Mouse (Mus musculus): ENCODE data around the gene Anxa5. TPM values are rescaled to one million over a fixed set of nuclear protein-coding genes. Genes with fewer than 3 reads are reported as not detected.

Gene Anxa5
- polyA plus RNA-seq, 1 experiment from 2014 or later, result 57.5 TPM

DNA sequence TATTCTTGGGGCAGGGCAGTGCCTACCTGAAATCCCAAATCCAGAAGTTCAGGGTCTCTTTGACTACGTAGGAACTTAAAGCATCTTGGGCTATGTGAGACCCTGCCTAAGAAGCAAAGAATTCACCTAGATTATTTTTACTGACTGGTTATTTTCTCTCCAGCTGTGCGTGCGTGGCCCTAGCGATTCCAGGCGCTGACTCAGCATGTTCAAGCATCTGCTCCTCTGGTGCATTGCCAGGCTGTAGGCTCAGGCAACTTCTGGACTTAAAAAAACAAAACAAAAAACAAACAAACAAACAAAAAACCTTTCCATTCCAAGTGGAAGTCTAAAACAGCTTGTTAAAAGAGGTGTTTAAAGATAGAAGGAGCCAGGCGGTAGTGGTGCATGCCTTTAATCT, 22.5 kb upstream of the Anxa5 start:
- no peaks in the 10 kb centered on the region for H3K4me1 ChIP-seq (replicated peaks)
- no peak overlapping the region for H3K9ac ChIP-seq (replicated peaks)
- H3K27me3 ChIP-seq, result peaks cover 4% of the 10 kb centered on the region; the same call in 1 of the 2 replicates
- no peak overlapping the region for H3K4me2 ChIP-seq (replicated peaks)
- no peaks in the 10 kb centered on the region for H3K36me3 ChIP-seq
- H3K27ac ChIP-seq, result no peak overlapping the region
- WGBS, result 89% methylated on average over 6 of the region's 6 CpGs
- ATAC-seq, result no peak
- H3K9me3 ChIP-seq, result no peaks in the 10 kb centered on the region
- H3K4me3 ChIP-seq (replicated peaks), result no peak overlapping the region

GRCm38 (mm10) chr3:36496746-36497145, 21.1 kb upstream of the Anxa5 start:
- 16% methylated on average over 14 of the region's 14 CpGs for WGBS
- H3K4me2 ChIP-seq (replicated peaks), result no peak overlapping the region
- 0 out of 2 replicates have a peak, but pooled peaks have one; percentile 34 for ATAC-seq
- no peak overlapping the region for H3K9ac ChIP-seq (replicated peaks)
- H3K27ac ChIP-seq, result no peak overlapping the region
- no peaks in the 10 kb centered on the region for H3K9me3 ChIP-seq
- no peak overlapping the region for H3K4me3 ChIP-seq (replicated peaks)
- no peaks in the 10 kb centered on the region for H3K4me1 ChIP-seq (replicated peaks)
- H3K27me3 ChIP-seq, result peaks cover 4% of the 10 kb centered on the region; the same call in 1 of the 2 replicates
- no peaks in the 10 kb centered on the region for H3K36me3 ChIP-seq

- ATAC-seq, result no peak
- 87% methylated on average over 9 of the region's 9 CpGs for WGBS
- H3K4me2 ChIP-seq (replicated peaks), result no peak overlapping the region
- no peak overlapping the region for H3K4me3 ChIP-seq (replicated peaks)
- no peak overlapping the region for H3K9ac ChIP-seq (replicated peaks)
- no peaks in the 10 kb centered on the region for H3K36me3 ChIP-seq
- no peaks in the 10 kb centered on the region for H3K4me1 ChIP-seq (replicated peaks)
- no peaks in the 10 kb centered on the region for H3K9me3 ChIP-seq
- no peak overlapping the region for H3K27ac ChIP-seq
- peaks cover 4% of the 10 kb centered on the region; the same call in 1 of the 2 replicates for H3K27me3 ChIP-seq
These were observed 20.6 kb upstream of the Anxa5 start for GRCm38 (mm10) chr3:36496273-36496672.

DNA sequence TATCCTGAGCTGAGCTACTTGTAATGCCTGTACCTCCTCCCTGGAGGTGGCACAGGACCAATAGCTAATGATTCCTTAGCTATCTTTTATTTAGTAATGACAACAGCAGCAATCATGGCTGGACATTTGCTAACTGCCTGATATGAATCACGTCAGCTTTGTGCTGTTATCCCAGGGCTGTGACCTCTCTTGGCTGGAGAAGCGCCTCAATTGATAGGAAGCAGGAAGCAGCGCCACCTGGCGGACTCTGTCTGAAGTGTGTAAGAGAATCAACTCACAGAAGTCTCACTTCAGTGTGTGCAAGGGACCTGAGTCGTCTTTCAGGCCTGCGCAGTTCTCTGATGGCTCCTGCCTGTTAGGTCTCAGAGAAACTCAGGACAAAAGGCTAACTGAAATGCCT, 19.7 kb upstream of the Anxa5 start:
- no peak overlapping the region for H3K4me3 ChIP-seq (replicated peaks)
- H3K36me3 ChIP-seq, result no peaks in the 10 kb centered on the region
- peaks cover 4% of the 10 kb centered on the region; the same call in 1 of the 2 replicates for H3K27me3 ChIP-seq
- WGBS, result 10% methylated on average over 6 of the region's 6 CpGs
- no peaks in the 10 kb centered on the region for H3K9me3 ChIP-seq
- no peak overlapping the region for H3K27ac ChIP-seq
- ATAC-seq, result peak; percentile 74
- no peak overlapping the region for H3K9ac ChIP-seq (replicated peaks)
- H3K4me2 ChIP-seq (replicated peaks), result no peak overlapping the region
- H3K4me1 ChIP-seq (replicated peaks), result no peaks in the 10 kb centered on the region

- Histone ChIP-seq H3K9ac (replicated peaks) (no peak overlapping the region), H3K36me3 (no peaks in the 10 kb centered on the region), H3K9me3 (no peaks in the 10 kb centered on the region), H3K4me2 (replicated peaks) (no peak overlapping the region), H3K4me3 (replicated peaks) (no peak overlapping the region), H3K27me3 (peaks cover 4% of the 10 kb centered on the region; the same call in 1 of the 2 replicates), H3K4me1 (replicated peaks) (no peaks in the 10 kb centered on the region), H3K27ac (no peak overlapping the region)
- WGBS, result 83% methylated on average over 2 of the region's 2 CpGs
- no peak for ATAC-seq
These were observed 18.9 kb upstream of the Anxa5 start for GRCm38 (mm10) chr3:36494613-36495012.

DNA sequence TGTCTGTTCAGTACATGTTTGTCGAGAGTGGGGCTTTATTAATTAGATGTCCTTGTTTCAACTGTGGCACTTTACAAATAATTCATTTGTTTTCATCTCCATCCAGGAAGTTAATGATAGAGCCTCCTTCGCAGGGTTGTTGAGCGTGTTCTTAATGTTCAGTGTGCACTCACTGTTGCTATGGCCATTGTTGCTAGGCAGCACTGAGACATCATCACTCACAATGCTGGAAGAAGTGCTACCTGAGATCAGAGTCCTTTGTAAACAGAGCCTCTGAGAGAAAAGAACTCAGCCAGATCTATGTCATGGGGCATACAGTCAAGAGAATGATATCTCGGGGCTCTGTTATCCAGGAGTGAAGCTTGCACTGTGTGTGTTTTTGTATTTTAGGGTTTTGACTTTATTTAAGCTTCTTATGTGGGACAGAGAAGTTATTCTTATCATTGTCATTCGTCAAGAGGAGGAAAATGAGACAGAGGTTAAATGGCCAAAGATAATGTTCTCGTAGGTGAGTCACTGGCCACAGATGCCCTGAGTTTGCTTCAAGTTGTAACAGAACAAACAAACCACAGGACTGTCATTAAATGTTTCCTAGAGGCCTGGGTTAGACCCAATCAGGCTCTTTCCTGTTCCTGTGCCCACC, 18.1 kb upstream of the Anxa5 start:
- Histone ChIP-seq H3K4me2 (replicated peaks) (no peak overlapping the region), H3K27ac (no peak overlapping the region), H3K4me3 (replicated peaks) (no peak overlapping the region), H3K9ac (replicated peaks) (no peak overlapping the region), H3K27me3 (peaks cover 4% of the 10 kb centered on the region; the same call in 1 of the 2 replicates), H3K36me3 (no peaks in the 10 kb centered on the region), H3K4me1 (replicated peaks) (no peaks in the 10 kb centered on the region), H3K9me3 (no peaks in the 10 kb centered on the region)
- ATAC-seq, result peak; percentile 52; the same call in 1 of the 2 replicates
- WGBS, result 71% methylated on average over 6 of the region's 6 CpGs

DNA sequence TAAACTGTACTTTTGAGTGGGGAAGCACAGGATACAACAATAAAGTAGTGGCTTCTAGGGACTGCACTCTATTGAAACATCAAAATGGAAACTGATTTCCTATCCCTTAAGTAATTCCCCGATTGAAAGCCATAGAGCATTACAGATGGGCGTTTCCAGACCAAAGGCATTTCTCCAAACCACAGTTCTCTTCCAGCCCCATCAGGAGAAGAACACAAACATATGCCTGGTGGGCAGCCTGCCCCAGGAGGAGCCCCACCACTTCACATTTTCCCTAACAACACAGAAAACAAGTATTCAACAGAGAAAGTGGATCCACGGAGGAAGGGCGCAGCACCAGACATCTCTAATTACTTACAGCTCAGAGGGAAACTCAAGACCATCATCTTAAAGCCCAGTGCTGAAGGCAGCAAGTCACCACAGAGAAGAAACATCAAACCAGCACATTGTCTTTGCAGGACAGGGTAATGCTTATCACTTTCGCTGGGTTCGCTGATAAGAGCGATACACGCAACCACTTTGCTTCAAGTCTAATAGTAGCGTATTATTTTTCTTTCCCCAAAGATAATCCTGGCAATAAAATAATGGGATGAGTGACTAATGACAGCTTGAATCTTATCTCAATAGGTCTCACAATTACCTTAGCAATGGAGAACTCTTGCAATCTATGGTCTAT, 17.2 kb upstream of the Anxa5 start:
- no peaks in the 10 kb centered on the region for H3K36me3 ChIP-seq
- no peaks in the 10 kb centered on the region for H3K4me1 ChIP-seq (replicated peaks)
- H3K27me3 ChIP-seq, result peaks cover 4% of the 10 kb centered on the region; the same call in 1 of the 2 replicates
- H3K27ac ChIP-seq, result no peak overlapping the region
- no peak overlapping the region for H3K9ac ChIP-seq (replicated peaks)
- H3K9me3 ChIP-seq, result no peaks in the 10 kb centered on the region
- no peak overlapping the region for H3K4me2 ChIP-seq (replicated peaks)
- 84% methylated on average over 9 of the region's 9 CpGs for WGBS
- H3K4me3 ChIP-seq (replicated peaks), result no peak overlapping the region
- no peak for ATAC-seq

GRCm38 (mm10) chr3:36491535-36491934, 15.8 kb upstream of the Anxa5 start:
- no peak overlapping the region for H3K27ac ChIP-seq
- no peaks in the 10 kb centered on the region for H3K9me3 ChIP-seq
- H3K36me3 ChIP-seq, result no peaks in the 10 kb centered on the region
- no peak overlapping the region for H3K9ac ChIP-seq (replicated peaks)
- no peak for ATAC-seq
- no peak overlapping the region for H3K4me3 ChIP-seq (replicated peaks)
- no peaks in the 10 kb centered on the region for H3K4me1 ChIP-seq (replicated peaks)
- 88% methylated on average over 5 of the region's 5 CpGs for WGBS
- H3K27me3 ChIP-seq, result peaks cover 4% of the 10 kb centered on the region; the same call in 1 of the 2 replicates
- no peak overlapping the region for H3K4me2 ChIP-seq (replicated peaks)

GRCm38 (mm10) chr3:36489590-36489910, 13.9 kb upstream of the Anxa5 start:
- Histone ChIP-seq H3K4me2 (replicated peaks) (no peak overlapping the region), H3K36me3 (no peaks in the 10 kb centered on the region), H3K9ac (replicated peaks) (no peak overlapping the region), H3K4me1 (replicated peaks) (no peaks in the 10 kb centered on the region), H3K4me3 (replicated peaks) (no peak overlapping the region), H3K27ac (no peak overlapping the region), H3K9me3 (no peaks in the 10 kb centered on the region), H3K27me3 (no peaks in the 10 kb centered on the region)
- WGBS, result 97% methylated on average over 1 of the region's 1 CpGs
- ATAC-seq, result no peak

DNA sequence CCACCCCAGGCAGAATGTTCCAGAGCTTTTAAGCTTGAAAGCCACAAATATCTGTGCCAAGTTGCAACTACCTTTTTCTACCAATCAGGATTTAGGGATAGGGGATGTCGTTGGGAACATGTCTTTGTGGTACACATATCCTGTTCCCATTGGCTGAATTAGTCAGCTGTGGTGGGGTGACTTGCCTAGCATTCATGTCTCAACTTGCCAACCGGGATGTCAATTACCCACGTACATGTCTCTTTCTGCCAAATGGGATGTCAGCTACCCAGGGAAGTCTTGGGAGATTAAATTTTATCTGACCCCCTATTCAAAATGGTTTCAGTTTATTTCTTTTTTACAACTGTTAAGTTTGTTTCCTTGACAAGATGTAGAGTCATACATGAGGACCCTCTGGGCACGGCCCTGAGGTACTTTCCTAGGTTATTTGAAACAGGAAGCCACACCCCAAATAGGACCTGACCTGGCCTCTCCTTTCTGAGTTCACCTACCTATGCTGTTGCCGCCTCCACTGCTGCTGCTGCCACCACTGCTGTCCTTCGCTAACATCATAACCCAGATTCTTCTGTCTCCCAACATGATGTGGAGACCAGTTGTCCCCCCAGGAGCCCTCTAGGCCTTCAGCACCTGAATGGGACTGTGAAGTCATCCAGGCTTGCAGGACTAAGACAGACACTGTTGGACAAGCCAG, 13.3 kb upstream of the Anxa5 start:
- Histone ChIP-seq H3K27me3 (no peaks in the 10 kb centered on the region), H3K4me3 (replicated peaks) (no peak overlapping the region), H3K36me3 (no peaks in the 10 kb centered on the region), H3K27ac (no peak overlapping the region), H3K4me1 (replicated peaks) (no peaks in the 10 kb centered on the region), H3K9me3 (no peaks in the 10 kb centered on the region), H3K9ac (replicated peaks) (no peak overlapping the region), H3K4me2 (replicated peaks) (no peak overlapping the region)
- no peak for ATAC-seq
- WGBS, result 91% methylated on average over 6 of the region's 6 CpGs

- no peaks in the 10 kb centered on the region for H3K4me1 ChIP-seq (replicated peaks)
- H3K36me3 ChIP-seq, result no peaks in the 10 kb centered on the region
- no peaks in the 10 kb centered on the region for H3K9me3 ChIP-seq
- no peaks in the 10 kb centered on the region for H3K27me3 ChIP-seq
- no peak for ATAC-seq
- H3K27ac ChIP-seq, result no peak overlapping the region
- 63% methylated on average over 1 of the region's 1 CpGs for WGBS
- no peak overlapping the region for H3K4me2 ChIP-seq (replicated peaks)
- H3K4me3 ChIP-seq (replicated peaks), result no peak overlapping the region
- H3K9ac ChIP-seq (replicated peaks), result no peak overlapping the region
These were observed 12.7 kb upstream of the Anxa5 start for GRCm38 (mm10) chr3:36488367-36488766.

- Histone ChIP-seq H3K4me3 (replicated peaks) (no peak overlapping the region), H3K9ac (replicated peaks) (no peak overlapping the region), H3K27ac (no peak overlapping the region), H3K4me1 (replicated peaks) (peaks cover 6% of the 10 kb centered on the region), H3K4me2 (replicated peaks) (no peak overlapping the region), H3K27me3 (no peaks in the 10 kb centered on the region), H3K9me3 (no peaks in the 10 kb centered on the region), H3K36me3 (no peaks in the 10 kb centered on the region)
- ATAC-seq, result no peak
- 86% methylated on average over 6 of the region's 6 CpGs for WGBS
These were observed 11.2 kb upstream of the Anxa5 start for GRCm38 (mm10) chr3:36486881-36487280.
